Mouse (Mus musculus) forebrain, postnatal 0 days (tissue): Measurements from ENCODE around the gene Plxnb2. TPM values are rescaled to one million over a fixed set of nuclear protein-coding genes. Genes with fewer than 3 reads are reported as not detected.

Experiments
- ATAC-seq: fragments of 200-750 bp; cut with Nextera tagmentation; 2 replicates; pipeline ENCODE4 v1.8.0; 2017; ENCODE audit warnings: mild to moderate bottlenecking, moderate library complexity
- DNase-seq: peaks from one replicate; pipeline ENCODE4 v3.0.0-alpha.2; 2015
- H3K27ac ChIP-seq: fragments of 300-500 bp; sonication (generic); 2 replicates; pipeline ENCODE4 v1.5.1; 2014; ENCODE audit warnings: low read depth, mild to moderate bottlenecking, antibody characterized with exemption, low read length, moderate library complexity, mixed read lengths
- H3K27me3 ChIP-seq: fragments of 300-500 bp; sonication (generic); 2 replicates; pipeline ENCODE4 v1.6.1; 2014; ENCODE audit warnings: mild to moderate bottlenecking, low read length, mixed read lengths; ENCODE audit not compliant: insufficient read depth
- H3K36me3 ChIP-seq: fragments of 300-500 bp; sonication (generic); 2 replicates; pipeline ENCODE4 v1.6.1; 2014; ENCODE audit warnings: mild to moderate bottlenecking, moderate library complexity; ENCODE audit not compliant: insufficient read depth
- H3K4me1 ChIP-seq: fragments of 300-500 bp; sonication (generic); 2 replicates; pipeline ENCODE4 v1.6.1; 2014; ENCODE audit warnings: antibody characterized with exemption; ENCODE audit not compliant: insufficient read depth
- H3K4me2 ChIP-seq: fragments of 300-500 bp; sonication (generic); 2 replicates; pipeline ENCODE4 v1.6.1; 2014; ENCODE audit warnings: low read depth, mild to moderate bottlenecking, moderate library complexity
- H3K4me3 ChIP-seq: fragments of 300-500 bp; sonication (generic); 2 replicates; pipeline ENCODE4 v1.5.1; 2014; ENCODE audit warnings: low read depth, low read length, mixed read lengths
- H3K9ac ChIP-seq: fragments of 300-500 bp; sonication (generic); 2 replicates; pipeline ENCODE4 v1.6.1; 2014; ENCODE audit warnings: mild to moderate bottlenecking
- H3K9me3 ChIP-seq: fragments of 300-500 bp; sonication (generic); 2 replicates; pipeline ENCODE4 v1.6.1; 2016; ENCODE audit warnings: low read length
- CTCF ChIP-seq: sonication (generic); IDR thresholded peaks from 2 replicates; pipeline ENCODE4 v1.5.1; 2016; ENCODE audit warnings: antibody characterized with exemption, control low read depth, low read depth
- WGBS: fragments of 180-500 bp; shearing (Covaris S2); extraction: QIAGEN DNeasy Blood & Tissue Kit; methylation state at CpG from one replicate; pipeline ENCODE4 v1.1.7; 2014; 5-methylcytosine and 5-hydroxymethylcytosine counted together
- polyA plus RNA-seq: library from polyadenylated mRNA; unstranded; fragments of >200 nt; fragmentation: Nextera tagmentation; extraction: Ambion mirVana; gene quantifications from 2 replicates; pipeline ENCODE4 v1.2.1, GENCODE M21; 2015
- total RNA-seq: library from RNA; depleted of rRNA; stranded (reverse); fragments of >200 nt; gene quantifications from 2 replicates; pipeline ENCODE4 v1.2.3, GENCODE M21; 2014

The Plxnb2 gene
- total and polyA plus RNA-seq, 2 experiments from 2014 or later = 52.8 to 138 TPM

- 4% methylated on average over 26 of the region's 27 CpGs for WGBS
- DNase-seq (peak; percentile 72), ATAC-seq (peak; percentile 34; the same call in 1 of the 2 replicates)
Observed at GRCm38 (mm10) chr15:89146537-89146936, 34.1 kb downstream of the Plxnb2 start.

GRCm38 (mm10) chr15:89145813-89146350, 34.7 kb downstream of the Plxnb2 start:
- H3K9me3 ChIP-seq = no peaks in the 10 kb centered on the region
- DNase-seq (no peak), ATAC-seq (no peak)
- peak overlapping the region; percentile 83 for H3K4me2 ChIP-seq
- H3K27me3 ChIP-seq = no peaks in the 10 kb centered on the region; the same call in 1 of the 2 replicates
- peaks cover 15% of the 10 kb centered on the region; the same call in 1 of the 2 replicates for H3K4me1 ChIP-seq
- H3K36me3 ChIP-seq = peaks cover 14% of the 10 kb centered on the region
- 84% methylated on average over 24 of the region's 24 CpGs for WGBS
- H3K9ac ChIP-seq = peak overlapping the region; percentile 55
- H3K4me3 ChIP-seq = peak overlapping the region; percentile 76; the same call in 1 of the 2 replicates
- no peak for TF ChIP-seq CTCF
- H3K27ac ChIP-seq = no peak overlapping the region

More at GRCm38 (mm10) chr15:89146537-89146936, 34.1 kb downstream of the Plxnb2 start:
- Histone ChIP-seq H3K36me3 (peaks cover 14% of the 10 kb centered on the region), H3K9ac (peak overlapping the region; percentile 55), H3K4me3 (peak overlapping the region; percentile 76), H3K9me3 (no peaks in the 10 kb centered on the region), H3K27me3 (no peaks in the 10 kb centered on the region), H3K27ac (peak overlapping the region; percentile 59), H3K4me2 (peak overlapping the region; percentile 83), H3K4me1 (peaks cover 15% of the 10 kb centered on the region; the same call in 1 of the 2 replicates)
- TF ChIP-seq CTCF = 0 out of 2 replicates have a peak, but pooled peaks have one; percentile 24

GRCm38 (mm10) chr15:89144965-89145364, 35.6 kb downstream of the Plxnb2 start:
- no peak overlapping the region for H3K27ac ChIP-seq
- no peaks in the 10 kb centered on the region for H3K9me3 ChIP-seq
- no peak overlapping the region for H3K9ac ChIP-seq
- no peak overlapping the region for H3K4me2 ChIP-seq
- H3K4me1 ChIP-seq = peaks cover 17% of the 10 kb centered on the region; the same call in 1 of the 2 replicates
- DNase-seq (no peak), ATAC-seq (no peak)
- H3K36me3 ChIP-seq = peaks cover 14% of the 10 kb centered on the region
- 91% methylated on average over 11 of the region's 11 CpGs for WGBS
- no peak for TF ChIP-seq CTCF
- no peak overlapping the region for H3K4me3 ChIP-seq
- no peaks in the 10 kb centered on the region; the same call in 1 of the 2 replicates for H3K27me3 ChIP-seq

- no peak overlapping the region for H3K9ac ChIP-seq
- ATAC-seq (no peak), DNase-seq (no peak)
- H3K27ac ChIP-seq = no peak overlapping the region
- peaks cover 5% of the 10 kb centered on the region; the same call in 1 of the 2 replicates for H3K27me3 ChIP-seq
- no peak overlapping the region for H3K4me3 ChIP-seq
- H3K9me3 ChIP-seq = no peaks in the 10 kb centered on the region
- H3K4me1 ChIP-seq = peaks cover 13% of the 10 kb centered on the region; the same call in 1 of the 2 replicates
- WGBS = 86% methylated on average over 2 of the region's 2 CpGs
- H3K36me3 ChIP-seq = peaks cover 14% of the 10 kb centered on the region
- H3K4me2 ChIP-seq = no peak overlapping the region
- TF ChIP-seq CTCF = no peak
Observed at GRCm38 (mm10) chr15:89143134-89143533, 37.5 kb downstream of the Plxnb2 start.

- no peak overlapping the region for H3K4me2 ChIP-seq
- H3K9ac ChIP-seq = no peak overlapping the region
- H3K36me3 ChIP-seq = peaks cover 14% of the 10 kb centered on the region
- no peak for TF ChIP-seq CTCF
- DNase-seq = no peak
- H3K4me3 ChIP-seq = no peak overlapping the region
- no peak overlapping the region for H3K27ac ChIP-seq
- ATAC-seq = no peak
- 87% methylated on average over 4 of the region's 4 CpGs for WGBS
- H3K9me3 ChIP-seq = no peaks in the 10 kb centered on the region
- peaks cover 5% of the 10 kb centered on the region; the same call in 1 of the 2 replicates for H3K27me3 ChIP-seq
- peaks cover 10% of the 10 kb centered on the region; the same call in 1 of the 2 replicates for H3K4me1 ChIP-seq
Observed at GRCm38 (mm10) chr15:89141905-89142304, 38.7 kb downstream of the Plxnb2 start.

- Histone ChIP-seq H3K4me1 (peaks cover 10% of the 10 kb centered on the region; the same call in 1 of the 2 replicates), H3K9ac (no peak overlapping the region), H3K9me3 (no peaks in the 10 kb centered on the region), H3K36me3 (peaks cover 14% of the 10 kb centered on the region), H3K4me3 (no peak overlapping the region), H3K4me2 (0 out of 2 replicates have a peak overlapping the region, but pooled peaks have one; percentile 91), H3K27me3 (peaks cover 5% of the 10 kb centered on the region; the same call in 1 of the 2 replicates), H3K27ac (no peak overlapping the region)
- DNase-seq (no peak), ATAC-seq (no peak)
- no peak for TF ChIP-seq CTCF
- 30% methylated on average over 5 of the region's 5 CpGs for WGBS
Observed at GRCm38 (mm10) chr15:89141443-89141842, 39.1 kb downstream of the Plxnb2 start.

- ATAC-seq (peak; percentile 44; the same call in 1 of the 2 replicates), DNase-seq (no peak)
- Histone ChIP-seq H3K9me3 (no peaks in the 10 kb centered on the region), H3K4me1 (0 out of 2 replicates have a peak, but pooled peaks cover 7% of the 10 kb centered on the region), H3K27me3 (peaks cover 5% of the 10 kb centered on the region; the same call in 1 of the 2 replicates), H3K36me3 (peaks cover 14% of the 10 kb centered on the region), H3K27ac (no peak within 1 kb of the TSS), H3K9ac (peak within 1 kb of the TSS; percentile 41), H3K4me2 (peak within 1 kb of the TSS; percentile 91), H3K4me3 (peak within 1 kb of the TSS; percentile 36)
- no peak for TF ChIP-seq CTCF
- WGBS = 1% methylated on average over 21 of the region's 21 CpGs
Observed at GRCm38 (mm10) chr15:89140659-89141252, 39.8 kb downstream of the Plxnb2 start, which contains the start of gene Mapk12. Gene Mapk12 (minus strand): TSS chr15:89140703.
